Mouse (Mus musculus): ENCODE data around the gene Ttll9. TPM values are rescaled to one million over a fixed set of nuclear protein-coding genes. Genes with fewer than 3 reads are reported as not detected.

Ttll9 gene
- polyA plus RNA-seq, 1 experiment from 2014 or later: 9.2 TPM

GRCm38 (mm10) chr2:152997046-152997445 lies 34.8 kb downstream of the Ttll9 start:
- Histone ChIP-seq H3K4me1 (ENCODE audit: control insufficient read depth, insufficient read depth, low read length) (no peaks in the 10 kb centered on the region), H3K36me3 (ENCODE audit: control insufficient read depth, insufficient read depth, low read length) (no peaks in the 10 kb centered on the region), H3K9me3 (replicated peaks; ENCODE audit: control insufficient read depth, low read length, poor library complexity, severe bottlenecking) (no peaks in the 10 kb centered on the region), H3K9ac (ENCODE audit: low read depth, low read length) (no peak overlapping the region), H3K4me2 (ENCODE audit: low read length) (no peak overlapping the region), H3K27ac (ENCODE audit: low read length) (no peak overlapping the region), H3K27me3 (ENCODE audit: control insufficient read depth, insufficient read depth, low read depth, low read length) (no peaks in the 10 kb centered on the region; the same call in 1 of the 2 replicates), H3K4me3 (ENCODE audit: low read depth, low read length) (no peak overlapping the region)
- 90% methylated on average over 4 of the region's 4 CpGs for WGBS
- ATAC-seq: no peak

- Histone ChIP-seq H3K27me3 (ENCODE audit: control insufficient read depth, insufficient read depth, low read depth, low read length) (no peaks in the 10 kb centered on the region; the same call in 1 of the 2 replicates), H3K9me3 (replicated peaks; ENCODE audit: control insufficient read depth, low read length, poor library complexity, severe bottlenecking) (no peaks in the 10 kb centered on the region), H3K27ac (ENCODE audit: low read length) (no peak overlapping the region), H3K9ac (ENCODE audit: low read depth, low read length) (no peak overlapping the region), H3K4me3 (ENCODE audit: low read depth, low read length) (no peak overlapping the region), H3K4me2 (ENCODE audit: low read length) (no peak overlapping the region), H3K36me3 (ENCODE audit: control insufficient read depth, insufficient read depth, low read length) (peaks cover 2% of the 10 kb centered on the region; the same call in 1 of the 2 replicates), H3K4me1 (ENCODE audit: control insufficient read depth, insufficient read depth, low read length) (no peaks in the 10 kb centered on the region)
- 89% methylated on average over 15 of the region's 15 CpGs for WGBS
- no peak for ATAC-seq
These were observed 40.4 kb downstream of the Ttll9 start for GRCm38 (mm10) chr2:153002492-153003248.

- ATAC-seq: no peak
- Histone ChIP-seq H3K4me2 (ENCODE audit: low read length) (no peak overlapping the region), H3K36me3 (ENCODE audit: control insufficient read depth, insufficient read depth, low read length) (peaks cover 3% of the 10 kb centered on the region), H3K27me3 (ENCODE audit: control insufficient read depth, insufficient read depth, low read depth, low read length) (no peaks in the 10 kb centered on the region; the same call in 1 of the 2 replicates), H3K9ac (ENCODE audit: low read depth, low read length) (no peak overlapping the region), H3K27ac (ENCODE audit: low read length) (no peak overlapping the region), H3K9me3 (replicated peaks; ENCODE audit: control insufficient read depth, low read length, poor library complexity, severe bottlenecking) (no peaks in the 10 kb centered on the region), H3K4me3 (ENCODE audit: low read depth, low read length) (no peak overlapping the region), H3K4me1 (ENCODE audit: control insufficient read depth, insufficient read depth, low read length) (no peaks in the 10 kb centered on the region)
- 23% methylated on average over 13 of the region's 13 CpGs for WGBS
These were observed 41.5 kb downstream of the Ttll9 start for GRCm38 (mm10) chr2:153003681-153004338.

- Histone ChIP-seq H3K36me3 (ENCODE audit: control insufficient read depth, insufficient read depth, low read length) (peaks cover 17% of the 10 kb centered on the region), H3K9me3 (replicated peaks; ENCODE audit: control insufficient read depth, low read length, poor library complexity, severe bottlenecking) (no peaks in the 10 kb centered on the region), H3K4me3 (ENCODE audit: low read depth, low read length) (no peak overlapping the region), H3K27me3 (ENCODE audit: control insufficient read depth, insufficient read depth, low read depth, low read length) (no peaks in the 10 kb centered on the region), H3K9ac (ENCODE audit: low read depth, low read length) (no peak overlapping the region), H3K4me1 (ENCODE audit: control insufficient read depth, insufficient read depth, low read length) (no peaks in the 10 kb centered on the region), H3K27ac (ENCODE audit: low read length) (no peak overlapping the region), H3K4me2 (ENCODE audit: low read length) (no peak overlapping the region)
- no peak for ATAC-seq
- 93% methylated on average over 3 of the region's 3 CpGs for WGBS
These were observed 43.7 kb downstream of the Ttll9 start for GRCm38 (mm10) chr2:153005981-153006380.

- H3K36me3 ChIP-seq (ENCODE audit: control insufficient read depth, insufficient read depth, low read length): peaks cover 28% of the 10 kb centered on the region
- 89% methylated on average over 12 of the region's 12 CpGs for WGBS
- H3K27ac ChIP-seq (ENCODE audit: low read length): no peak overlapping the region
- no peaks in the 10 kb centered on the region for H3K27me3 ChIP-seq (ENCODE audit: control insufficient read depth, insufficient read depth, low read depth, low read length)
- H3K4me3 ChIP-seq (ENCODE audit: low read depth, low read length): no peak overlapping the region
- no peak overlapping the region for H3K9ac ChIP-seq (ENCODE audit: low read depth, low read length)
- no peaks in the 10 kb centered on the region for H3K9me3 ChIP-seq (replicated peaks; ENCODE audit: control insufficient read depth, low read length, poor library complexity, severe bottlenecking)
- no peak for ATAC-seq
- H3K4me2 ChIP-seq (ENCODE audit: low read length): no peak overlapping the region
- peaks cover 6% of the 10 kb centered on the region for H3K4me1 ChIP-seq (ENCODE audit: control insufficient read depth, insufficient read depth, low read length)
These were observed 47.1 kb downstream of the Ttll9 start for GRCm38 (mm10) chr2:153009192-153009973.

- ATAC-seq: no peak
- Histone ChIP-seq H3K27ac (ENCODE audit: low read length) (no peak overlapping the region), H3K4me1 (ENCODE audit: control insufficient read depth, insufficient read depth, low read length) (peaks cover 8% of the 10 kb centered on the region), H3K9ac (ENCODE audit: low read depth, low read length) (peak overlapping the region; percentile 87), H3K9me3 (replicated peaks; ENCODE audit: control insufficient read depth, low read length, poor library complexity, severe bottlenecking) (no peaks in the 10 kb centered on the region), H3K36me3 (ENCODE audit: control insufficient read depth, insufficient read depth, low read length) (peaks cover 24% of the 10 kb centered on the region), H3K4me2 (ENCODE audit: low read length) (peak overlapping the region; percentile 78), H3K4me3 (ENCODE audit: low read depth, low read length) (peak overlapping the region; percentile 75), H3K27me3 (ENCODE audit: control insufficient read depth, insufficient read depth, low read depth, low read length) (no peaks in the 10 kb centered on the region)
- WGBS: 94% methylated on average over 11 of the region's 11 CpGs
These were observed 51.6 kb downstream of the Ttll9 start for GRCm38 (mm10) chr2:153013724-153014515.

- Histone ChIP-seq H3K4me2 (ENCODE audit: low read length) (peak within 1 kb of the TSS; percentile 78), H3K9me3 (replicated peaks; ENCODE audit: control insufficient read depth, low read length, poor library complexity, severe bottlenecking) (no peaks in the 10 kb centered on the region), H3K9ac (ENCODE audit: low read depth, low read length) (peak within 1 kb of the TSS; percentile 87), H3K27ac (ENCODE audit: low read length) (peak within 1 kb of the TSS; percentile 18; the same call in 1 of the 2 replicates), H3K27me3 (ENCODE audit: control insufficient read depth, insufficient read depth, low read depth, low read length) (no peaks in the 10 kb centered on the region), H3K4me1 (ENCODE audit: control insufficient read depth, insufficient read depth, low read length) (peaks cover 8% of the 10 kb centered on the region), H3K36me3 (ENCODE audit: control insufficient read depth, insufficient read depth, low read length) (peaks cover 14% of the 10 kb centered on the region), H3K4me3 (ENCODE audit: low read depth, low read length) (peak within 1 kb of the TSS; percentile 75)
- WGBS: 2% methylated on average over 54 of the region's 54 CpGs
- ATAC-seq: peak; percentile 96
These were observed 52.7 kb downstream of the Ttll9 start, which contains the start of gene Pdrg1 for GRCm38 (mm10) chr2:153014758-153015593. TSS of gene Pdrg1 (minus strand) at chr2:153015427.

All from midbrain, embryonic 16.5 days (tissue).